Comparison of ENCODE assay signal across 25 mouse cellular contexts in the genomic region with DNA sequence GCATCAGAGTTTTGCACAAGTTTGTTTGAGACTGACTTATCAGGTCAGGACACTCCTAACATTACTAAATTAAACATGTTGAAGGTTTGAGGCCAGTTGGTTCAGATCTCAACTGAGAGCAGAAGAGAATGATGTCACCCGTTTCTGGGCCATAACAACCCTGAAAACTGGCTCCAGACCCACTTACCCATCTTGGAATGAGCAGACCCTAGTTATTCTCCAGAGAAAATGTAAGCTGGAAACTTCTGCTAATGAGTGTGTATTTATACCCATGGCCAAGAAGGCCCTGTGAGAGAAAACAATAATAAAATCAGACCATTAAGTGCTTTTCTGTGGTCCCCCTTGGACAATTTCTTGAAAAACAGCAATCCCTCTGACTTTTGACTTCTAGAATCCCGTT.
DNase-seq lines count a peak whose midpoint lies in the region; ATAC-seq lines count a peak whose summit lies in the region.
"Had no signal": no experiment of that assay in that cellular context is flagged by ENCODE, and none has a peak within 500 bp of the region (broad histone marks: within the 10 kb centered on the region; RNA-seq: fewer than 3 reads in every experiment).

No protein-coding gene starts in this region.

- no peak overlapping the region for H3K4me3 ChIP-seq in heart, embryonic 11.5 days (ENCODE audit: low read depth, low read length)
- no peak overlapping the region for H3K4me3 ChIP-seq in neural tube, embryonic 15.5 days (replicated peaks)
- H3K4me3 ChIP-seq: embryonic facial prominence, embryonic 13.5 days; forebrain, embryonic 15.5 days; heart, adult 2 months; hindbrain, embryonic 13.5 days; kidney, embryonic 15.5 days; limb, embryonic 12.5 days; megakaryocyte, embryonic 14.5 days; midbrain, embryonic 13.5 days had no signal

- ATAC-seq in heart, embryonic 11.5 days (replicated peaks; ENCODE audit: insufficient number of reproducible peaks, low FRiP score, low TSS enrichment): no peak
- no peak for ATAC-seq in neural tube, embryonic 15.5 days (ENCODE audit: low FRiP score)
- ATAC-seq: activated CD4-positive, CD25-positive, alpha-beta regulatory T cell, adult 4 months; forebrain, embryonic 15.5 days; liver, postnatal 0 days; midbrain, embryonic 13.5 days had no signal

- no peaks in the 10 kb centered on the region for H3K27me3 ChIP-seq in heart, embryonic 11.5 days (ENCODE audit: control insufficient read depth, insufficient read depth, low read length)
- H3K27me3 ChIP-seq in splenic B cell, adult 2 months (ENCODE audit: control insufficient read depth, insufficient read depth, low read length, poor library complexity, severe bottlenecking): no peaks in the 10 kb centered on the region
- no peaks in the 10 kb centered on the region for H3K27me3 ChIP-seq in neural tube, embryonic 15.5 days (replicated peaks)
- H3K27me3 ChIP-seq: embryonic facial prominence, embryonic 13.5 days; forebrain, embryonic 15.5 days; hindbrain, embryonic 13.5 days; kidney, embryonic 15.5 days; midbrain, embryonic 13.5 days had no signal

- no peaks in the 10 kb centered on the region for H3K4me1 ChIP-seq in heart, embryonic 11.5 days (ENCODE audit: control insufficient read depth, insufficient read depth, low read length)
- no peaks in the 10 kb centered on the region; the same call in 1 of the 2 replicates for H3K4me1 ChIP-seq in neural tube, embryonic 15.5 days
- H3K4me1 ChIP-seq: forebrain, embryonic 15.5 days; hindbrain, embryonic 13.5 days; megakaryocyte, embryonic 14.5 days had no signal

- peak; percentile 94 for DNase-seq in heart, adult 11 months
- DNase-seq in lung, postnatal 10 days: peak; percentile 40
- no peak for DNase-seq in lung, adult 18-20 months
- peak; percentile 27 for DNase-seq in splenic B cell, adult 2 months (ENCODE audit: low read depth, low spot score)
- DNase-seq in frontal cortex, postnatal 36 days (ENCODE audit: low spot score in 2 of 2): no peak
- DNase-seq: adrenal gland, postnatal 10 days; cerebellum, adult 2 months; cerebellum, postnatal 25 days; kidney, adult 11 months; kidney, postnatal 36 days; liver, postnatal 0 days; right cerebral cortex, postnatal 14 days; thymus, postnatal 14 days had no signal

- no peak overlapping the region for H3K9ac ChIP-seq in heart, embryonic 11.5 days (ENCODE audit: low read depth, low read length)
- no peak overlapping the region for H3K9ac ChIP-seq in neural tube, embryonic 15.5 days (replicated peaks)
- H3K9ac ChIP-seq: embryonic facial prominence, embryonic 13.5 days; forebrain, embryonic 15.5 days; hindbrain, embryonic 13.5 days; kidney, embryonic 15.5 days; limb, embryonic 12.5 days; liver, postnatal 0 days; midbrain, embryonic 13.5 days had no signal

- H3K9me3 ChIP-seq in heart, embryonic 11.5 days (replicated peaks; ENCODE audit: control insufficient read depth, low read length): no peaks in the 10 kb centered on the region
- no peaks in the 10 kb centered on the region for H3K9me3 ChIP-seq in neural tube, embryonic 15.5 days (replicated peaks)
- H3K9me3 ChIP-seq: embryonic facial prominence, embryonic 13.5 days; forebrain, embryonic 15.5 days; hindbrain, embryonic 13.5 days; kidney, embryonic 15.5 days; limb, embryonic 12.5 days; megakaryocyte, embryonic 14.5 days; midbrain, embryonic 13.5 days had no signal

- H3K36me3 ChIP-seq in heart, embryonic 11.5 days (ENCODE audit: control insufficient read depth, insufficient read depth, low read length): no peaks in the 10 kb centered on the region
- H3K36me3 ChIP-seq in splenic B cell, adult 2 months (ENCODE audit: control insufficient read depth, insufficient read depth, low read length, poor library complexity, severe bottlenecking): no peaks in the 10 kb centered on the region
- no peaks in the 10 kb centered on the region for H3K36me3 ChIP-seq in neural tube, embryonic 15.5 days
- H3K36me3 ChIP-seq: embryonic facial prominence, embryonic 13.5 days; forebrain, embryonic 15.5 days; hindbrain, embryonic 13.5 days; kidney, embryonic 15.5 days; limb, embryonic 12.5 days; midbrain, embryonic 13.5 days had no signal

- H3K27ac ChIP-seq in heart, embryonic 11.5 days (ENCODE audit: low read depth, low read length): no peak overlapping the region
- no peak overlapping the region for H3K27ac ChIP-seq in neural tube, embryonic 15.5 days (replicated peaks)
- H3K27ac ChIP-seq: forebrain, embryonic 15.5 days; heart, adult 2 months; hindbrain, embryonic 13.5 days; kidney, embryonic 15.5 days; limb, embryonic 12.5 days; midbrain, embryonic 13.5 days had no signal

- 75% methylated on average over 2 of the region's 2 CpGs for WGBS in heart, embryonic 11.5 days (ENCODE audit: insufficient replicate concordance)
- 85% methylated on average over 2 of the region's 2 CpGs for WGBS in neural tube, embryonic 15.5 days

- no peak overlapping the region for H3K4me2 ChIP-seq in heart, embryonic 11.5 days
- no peak overlapping the region for H3K4me2 ChIP-seq in neural tube, embryonic 15.5 days
- H3K4me2 ChIP-seq: embryonic facial prominence, embryonic 13.5 days; forebrain, embryonic 15.5 days; hindbrain, embryonic 13.5 days; kidney, embryonic 15.5 days; limb, embryonic 12.5 days; liver, embryonic 11.5 days; midbrain, embryonic 13.5 days had no signal

Comparison
In these comparisons a context has a peak if more than half of its experiments do, and no peak if none do; other contexts are left out.
1. DNase-seq: peak in heart, adult 11 months (single experiment), lung, postnatal 10 days (single experiment) and splenic B cell, adult 2 months (single experiment); none in lung, adult 18-20 months (0 of 2) and frontal cortex, postnatal 36 days (0 of 2).